Mouse (Mus musculus) spleen, adult 2 months (tissue): ENCODE measurements around the gene Agbl4. TPM values are rescaled to one million over a fixed set of nuclear protein-coding genes. Genes with fewer than 3 reads are reported as not detected.

Experiments
- DNase-seq, 2 experiments: peaks; one replicate each; pipeline versions ENCODE4 v3.0.0 to v3.0.0-alpha.2; 2012 to 2021; ENCODE audit warnings: low spot score in 2 of 2, low read depth in 1 of 2
- H3K27ac ChIP-seq: fragments of 200-500 bp; 2 replicates; pipeline ENCODE4 v1.5.1; 2012; ENCODE audit warnings: low read length, inconsistent platforms; ENCODE audit not compliant: insufficient read depth
- H3K27me3 ChIP-seq: fragments of 200-500 bp; 2 replicates; pipeline ENCODE4 v1.6.1; 2012; ENCODE audit warnings: mild to moderate bottlenecking, moderate library complexity, low read length, inconsistent platforms; ENCODE audit not compliant: control insufficient read depth, insufficient read depth
- H3K36me3 ChIP-seq: fragments of 200-500 bp; 2 replicates; pipeline ENCODE4 v1.6.1; 2012; ENCODE audit warnings: mild to moderate bottlenecking, low read length, inconsistent platforms; ENCODE audit not compliant: control insufficient read depth, insufficient read depth
- H3K4me1 ChIP-seq: fragments of 200-500 bp; 2 replicates; pipeline ENCODE4 v1.6.1; 2011; ENCODE audit warnings: inconsistent platforms; ENCODE audit not compliant: control insufficient read depth, insufficient read depth, insufficient read length
- H3K4me3 ChIP-seq: fragments of 200-500 bp; 2 replicates; pipeline ENCODE4 v1.5.1; 2011; ENCODE audit warnings: mild to moderate bottlenecking, inconsistent platforms; ENCODE audit not compliant: insufficient read depth, insufficient read length; ENCODE audit errors: extremely low read depth
- CTCF ChIP-seq: fragments of 200-500 bp; IDR thresholded peaks from 2 replicates; pipeline ENCODE4 v1.5.1; 2011; ENCODE audit warnings: mild to moderate bottlenecking, inconsistent platforms; ENCODE audit not compliant: insufficient read depth, insufficient read length, insufficient replicate concordance; ENCODE audit errors: extremely low read depth
- POLR2A ChIP-seq: fragments of 200-500 bp; IDR thresholded peaks from 2 replicates; pipeline ENCODE4 v1.6.1; 2011; ENCODE audit warnings: low read depth, low read length, inconsistent platforms
- WGBS: fragments of 180-500 bp; shearing (Covaris S2); methylation state at CpG from one replicate; pipeline ENCODE4 v1.1.7; 2018; 5-methylcytosine and 5-hydroxymethylcytosine counted together
- polyA plus RNA-seq: library from polyadenylated mRNA; depleted of rRNA; stranded (reverse); fragments of >200 nt; gene quantifications from 2 replicates; pipeline ENCODE4 v1.2.3, GENCODE M21; 2012

Agbl4 gene
- polyA plus RNA-seq, 1 experiment = 0.18 TPM

GRCm38 (mm10) chr4:111067330-111067729 lies 669.9 kb downstream of the Agbl4 start:
- no peak overlapping the region for H3K27ac ChIP-seq
- DNase-seq = no peak
- H3K27me3 ChIP-seq = no peaks in the 10 kb centered on the region
- no peaks in the 10 kb centered on the region for H3K36me3 ChIP-seq
- TF ChIP-seq CTCF (no peak), POLR2A (no peak)
- no peak overlapping the region for H3K4me3 ChIP-seq
- no peaks in the 10 kb centered on the region for H3K4me1 ChIP-seq
- 91% methylated on average over 3 of the region's 3 CpGs for WGBS

- Histone ChIP-seq H3K27ac (no peak overlapping the region), H3K4me3 (no peak overlapping the region), H3K27me3 (no peaks in the 10 kb centered on the region), H3K4me1 (no peaks in the 10 kb centered on the region), H3K36me3 (no peaks in the 10 kb centered on the region)
- TF ChIP-seq CTCF (no peak), POLR2A (no peak)
- 68% methylated on average over 6 of the region's 7 CpGs for WGBS
- no peak for DNase-seq
Observed at GRCm38 (mm10) chr4:111073738-111074497, 676.5 kb downstream of the Agbl4 start.

GRCm38 (mm10) chr4:111074701-111075154 lies 677.3 kb downstream of the Agbl4 start:
- no peaks in the 10 kb centered on the region for H3K27me3 ChIP-seq

GRCm38 (mm10) chr4:111077810-111078209 lies 680.3 kb downstream of the Agbl4 start:
- H3K27me3 ChIP-seq = no peaks in the 10 kb centered on the region
- H3K27ac ChIP-seq = no peak overlapping the region
- H3K4me3 ChIP-seq = no peak overlapping the region
- H3K36me3 ChIP-seq = no peaks in the 10 kb centered on the region
- TF ChIP-seq POLR2A (no peak), CTCF (no peak)
- no peak for DNase-seq
- H3K4me1 ChIP-seq = no peaks in the 10 kb centered on the region
- 82% methylated on average over 3 of the region's 3 CpGs for WGBS

More at GRCm38 (mm10) chr4:111074701-111075154, 677.3 kb downstream of the Agbl4 start:
- H3K36me3 ChIP-seq = no peaks in the 10 kb centered on the region
- TF ChIP-seq CTCF (no peak), POLR2A (no peak)
- H3K4me1 ChIP-seq = no peaks in the 10 kb centered on the region
- H3K27ac ChIP-seq = no peak overlapping the region
- 74% methylated on average over 6 of the region's 6 CpGs for WGBS
- DNase-seq = no peak
- no peak overlapping the region for H3K4me3 ChIP-seq

GRCm38 (mm10) chr4:111085330-111085729 lies 687.9 kb downstream of the Agbl4 start:
- WGBS = 80% methylated on average over 1 of the region's 1 CpGs

GRCm38 (mm10) chr4:111136217-111137147 lies 739.0 kb downstream of the Agbl4 start:
- H3K4me1 ChIP-seq = no peaks in the 10 kb centered on the region
- H3K4me3 ChIP-seq = no peak overlapping the region
- H3K27me3 ChIP-seq = no peaks in the 10 kb centered on the region
- no peak for TF ChIP-seq CTCF
- no peak for TF ChIP-seq POLR2A
- H3K27ac ChIP-seq = no peak overlapping the region
- no peak for DNase-seq
- H3K36me3 ChIP-seq = no peaks in the 10 kb centered on the region
- WGBS = 61% methylated on average over 3 of the region's 3 CpGs

More at GRCm38 (mm10) chr4:111085330-111085729, 687.9 kb downstream of the Agbl4 start:
- no peaks in the 10 kb centered on the region for H3K27me3 ChIP-seq
- no peak overlapping the region for H3K4me3 ChIP-seq
- TF ChIP-seq POLR2A = no peak
- TF ChIP-seq CTCF = no peak
- H3K36me3 ChIP-seq = no peaks in the 10 kb centered on the region
- DNase-seq = no peak
- H3K4me1 ChIP-seq = no peaks in the 10 kb centered on the region
- no peak overlapping the region for H3K27ac ChIP-seq
